Mouse (Mus musculus) spleen, postnatal 14 days (tissue): ENCODE measurements around the gene Slc34a3.
A peak's percentile ranks its signal among the peaks of the same experiment; 100 is the strongest.
"Not testable (repeated sequence)": the region's sequence is repeated elsewhere in the genome, so short reads cannot be mapped to it uniquely, and the experiment has no call there.

Experiments
- DNase-seq, 2 experiments: peaks; one replicate each; pipeline ENCODE4 v3.0.0; 2021 to 2022; ENCODE audit warnings: low spot score in 2 of 2

Slc34a3 gene

DNA sequence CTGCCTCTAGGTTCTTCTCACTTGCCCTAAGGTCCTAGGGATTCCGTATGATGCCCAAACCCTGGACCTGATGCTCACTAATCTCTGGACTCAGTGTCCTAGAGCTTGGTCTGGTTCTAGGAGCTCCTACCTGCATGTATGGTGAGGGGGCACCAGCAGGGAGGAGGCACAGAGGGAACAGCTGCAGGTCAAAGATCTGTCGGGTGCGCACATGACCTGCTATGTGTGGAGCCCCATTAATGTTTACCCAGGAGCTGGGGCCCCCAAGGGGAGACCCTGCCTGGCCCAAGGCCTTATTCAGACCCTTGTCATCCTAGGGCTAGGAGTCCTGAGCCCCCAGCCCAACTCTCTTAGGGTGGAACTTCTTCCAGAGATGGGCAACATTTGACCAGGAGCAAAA, at the start of gene Slc34a3:
TSS of gene Slc34a3 (minus strand) at position 315 of the 400 bp plus-strand sequence.
- DNase-seq, result no peak

DNA sequence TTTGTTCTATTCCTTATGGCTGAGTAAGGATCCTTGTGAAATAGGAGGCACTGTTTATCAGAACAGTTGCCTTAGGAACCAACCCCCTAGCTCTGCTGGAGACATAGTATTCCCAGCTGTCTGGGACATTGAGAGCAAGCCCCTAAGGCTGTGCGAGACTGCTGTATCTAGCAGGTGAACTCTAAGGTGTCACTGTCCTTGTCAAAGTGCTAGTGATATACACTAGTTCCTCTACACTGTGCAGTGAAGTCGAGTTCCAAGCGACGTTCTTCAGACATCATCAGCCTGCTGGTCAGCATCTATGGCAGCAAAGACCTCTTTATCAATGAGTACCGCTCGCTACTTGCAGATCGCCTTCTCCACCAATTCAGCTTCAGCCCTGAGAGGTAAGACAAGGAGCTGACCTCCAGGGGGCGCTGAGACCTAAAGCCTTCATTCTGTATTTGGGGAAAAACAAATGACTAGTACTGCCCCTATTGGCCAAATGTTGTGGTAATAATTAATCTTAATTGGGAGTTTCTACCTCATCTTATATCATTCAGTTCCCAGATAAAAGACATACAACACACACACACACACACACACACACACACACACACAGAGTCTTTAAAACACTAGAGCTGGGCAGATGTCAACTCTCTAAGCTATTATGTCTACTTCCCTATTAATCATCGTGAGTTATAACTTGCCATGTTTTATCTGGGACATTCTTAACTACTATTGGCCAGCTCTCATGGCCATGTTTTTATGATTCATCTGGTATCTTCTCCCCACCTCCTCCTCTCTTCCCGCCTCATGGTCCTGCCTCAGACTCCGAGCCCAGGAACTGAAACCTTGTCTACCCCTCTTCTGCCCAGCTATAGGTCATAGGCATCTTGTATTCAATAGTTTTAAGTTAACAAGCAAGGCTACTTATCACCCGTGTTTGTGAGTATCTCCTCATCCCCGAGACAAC, 45.0 kb upstream of the Slc34a3 start:
- peak; percentile 63 to 81 for DNase-seq

GRCm38 (mm10) chr2:25273010-25273409, 38.8 kb upstream of the Slc34a3 start:
- no peak for DNase-seq

DNA sequence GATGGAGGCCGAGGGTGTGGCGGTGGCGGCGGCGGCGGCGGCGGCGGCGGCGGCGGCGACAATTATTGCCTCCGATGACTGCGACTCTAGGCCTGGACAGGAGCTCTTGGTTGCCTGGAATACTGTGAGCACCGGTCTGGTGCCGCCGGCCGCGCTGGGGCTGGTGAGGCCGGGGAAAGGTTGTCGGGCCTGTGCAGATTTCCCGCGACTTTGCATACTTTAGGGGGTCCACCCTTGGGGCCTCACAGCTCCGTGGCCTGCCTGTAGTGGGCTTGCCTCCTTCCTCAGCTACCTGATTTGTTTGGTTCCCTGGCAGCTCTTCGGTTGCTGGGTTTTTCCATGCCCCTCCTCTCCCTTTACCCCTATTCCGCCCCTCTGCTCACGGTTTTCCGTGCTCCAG, 38.4 kb upstream of the Slc34a3 start:
- DNase-seq, result no peak

GRCm38 (mm10) chr2:25271827-25272511, 37.8 kb upstream of the Slc34a3 start, which contains the start of the genes Ssna1 and Anapc2:
Gene Ssna1, minus strand, starts transcription at chr2:25272438.
Gene Anapc2, plus strand, starts transcription at chr2:25272478.
- DNase-seq, result peak; percentile 98 to 99

DNA sequence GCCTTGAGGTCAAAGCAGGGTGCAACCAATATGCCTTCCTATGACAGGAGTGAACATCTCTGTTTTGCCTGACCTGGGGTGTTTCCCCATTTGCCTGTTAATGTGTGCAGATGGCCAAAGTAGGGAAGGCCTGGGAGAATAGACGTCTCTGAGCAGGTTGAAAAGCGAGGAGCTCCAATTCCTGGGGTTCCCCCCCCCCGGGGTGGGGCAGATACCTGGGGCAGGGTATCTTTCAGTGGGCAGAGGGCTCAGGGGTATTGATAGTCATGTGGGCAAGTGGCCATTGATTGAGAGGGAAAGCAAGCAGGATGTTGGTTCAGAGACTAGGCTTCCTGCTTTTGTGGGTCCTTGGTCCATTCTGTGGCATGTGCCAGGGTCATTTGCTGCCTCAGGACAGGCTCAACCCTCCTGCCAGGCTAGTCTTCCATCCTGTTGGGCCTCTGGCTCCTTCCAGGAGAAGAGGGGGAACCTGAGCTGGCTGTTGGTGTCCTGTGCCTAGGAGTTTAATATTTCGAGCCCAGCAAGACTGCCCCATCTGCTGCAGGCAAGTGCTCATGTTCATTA, 33.7 kb upstream of the Slc34a3 start:
- no peak for DNase-seq

- DNase-seq, result no peak
Measured at GRCm38 (mm10) chr2:25267241-25267640, 33.1 kb upstream of the Slc34a3 start.

DNA sequence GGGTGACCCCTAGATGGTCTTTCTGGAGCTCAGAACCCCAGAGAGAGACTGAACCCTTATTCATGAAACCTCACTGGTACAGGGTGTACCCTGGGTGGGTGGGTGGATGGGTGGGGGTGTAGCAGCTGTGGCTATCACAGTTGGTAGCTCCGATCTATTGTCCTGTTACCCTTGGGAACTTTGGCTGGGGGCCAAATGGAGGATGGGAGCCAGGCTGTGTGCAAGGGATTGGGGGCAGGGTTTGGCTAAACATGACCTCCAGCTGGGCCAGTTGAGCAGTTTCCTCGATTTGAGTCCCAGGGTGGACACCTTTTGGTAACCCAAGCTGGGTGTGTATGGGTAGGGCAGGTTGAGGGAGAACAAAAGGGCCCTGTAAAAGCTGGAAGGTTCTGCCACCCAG, 32.6 kb upstream of the Slc34a3 start:
- no peak for DNase-seq

DNA sequence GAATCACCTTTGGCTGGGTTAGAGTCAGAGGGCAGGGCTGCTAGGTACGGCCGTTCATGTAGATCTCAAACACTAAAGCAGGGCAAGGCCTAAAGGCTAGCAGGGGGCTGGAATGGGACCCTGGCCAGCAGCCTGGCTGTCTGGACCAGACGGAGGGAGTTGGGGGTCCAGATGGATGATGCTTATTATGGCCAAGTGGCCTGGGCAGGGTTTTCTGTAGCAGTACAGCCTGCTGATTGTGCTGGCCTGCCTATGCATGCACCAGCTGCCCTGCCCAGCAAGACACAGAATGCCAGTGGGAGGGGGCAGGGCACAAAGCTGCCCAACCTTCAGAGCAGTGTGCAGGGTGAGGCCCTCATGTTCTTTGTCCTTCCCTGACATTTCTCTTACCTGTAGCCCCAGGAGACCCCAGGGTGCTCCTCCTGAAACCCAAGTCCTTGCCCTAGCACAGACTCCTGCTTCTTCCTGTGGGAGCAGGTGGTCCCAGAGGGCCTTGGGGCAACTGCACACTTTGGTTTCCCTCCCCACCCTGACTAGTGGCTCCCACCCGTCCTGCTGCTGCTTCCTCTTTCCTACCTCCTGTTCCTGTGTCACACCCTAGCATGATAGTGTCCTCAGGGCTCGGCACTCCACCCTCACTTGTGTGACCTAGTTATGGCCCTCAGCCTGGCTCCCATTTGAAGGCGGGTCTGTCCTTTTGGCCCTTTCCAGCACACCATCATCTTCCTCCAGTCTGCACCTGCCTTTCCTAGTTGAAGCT, 31.9 kb upstream of the Slc34a3 start:
- no peak for DNase-seq

DNA sequence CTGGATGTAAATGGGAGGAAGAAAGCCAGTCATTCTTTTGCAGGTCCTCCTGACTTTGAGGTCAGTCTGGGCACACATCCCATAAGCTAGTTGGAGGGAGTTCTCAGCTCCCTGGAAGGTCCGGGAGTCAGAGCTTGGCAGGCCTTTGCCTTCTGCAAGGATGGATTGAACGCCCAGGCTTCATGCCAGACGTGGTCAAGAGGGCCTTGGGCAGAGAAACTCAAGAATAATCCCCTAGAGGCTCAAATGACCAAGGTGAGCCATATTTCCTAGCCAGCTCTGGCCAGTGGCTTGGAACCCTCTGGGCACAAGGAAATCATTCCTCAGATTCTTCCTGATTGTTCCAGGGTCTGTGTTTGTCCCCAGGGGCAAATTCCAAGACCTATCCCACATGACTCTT, 30.7 kb upstream of the Slc34a3 start:
- DNase-seq, result no peak

DNA sequence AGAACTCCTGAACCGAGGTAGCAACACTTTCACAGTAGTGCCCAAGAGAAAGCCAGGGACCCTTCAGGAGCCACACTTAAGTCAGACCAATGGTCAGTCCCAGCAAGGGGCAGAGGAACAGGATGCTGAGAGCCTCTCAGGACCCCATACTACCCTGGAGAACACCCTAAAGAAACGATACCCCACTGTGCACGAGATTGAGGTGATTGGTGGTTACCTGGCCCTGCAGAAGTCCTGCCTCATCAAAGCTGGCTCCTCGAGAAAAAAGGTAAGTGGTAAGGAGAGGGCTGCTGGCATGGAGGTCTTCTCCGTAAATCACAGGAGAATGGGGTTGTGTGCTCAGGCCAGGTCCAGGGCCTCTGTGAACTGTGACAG, 30.1 kb upstream of the Slc34a3 start:
- DNase-seq, result no peak

DNA sequence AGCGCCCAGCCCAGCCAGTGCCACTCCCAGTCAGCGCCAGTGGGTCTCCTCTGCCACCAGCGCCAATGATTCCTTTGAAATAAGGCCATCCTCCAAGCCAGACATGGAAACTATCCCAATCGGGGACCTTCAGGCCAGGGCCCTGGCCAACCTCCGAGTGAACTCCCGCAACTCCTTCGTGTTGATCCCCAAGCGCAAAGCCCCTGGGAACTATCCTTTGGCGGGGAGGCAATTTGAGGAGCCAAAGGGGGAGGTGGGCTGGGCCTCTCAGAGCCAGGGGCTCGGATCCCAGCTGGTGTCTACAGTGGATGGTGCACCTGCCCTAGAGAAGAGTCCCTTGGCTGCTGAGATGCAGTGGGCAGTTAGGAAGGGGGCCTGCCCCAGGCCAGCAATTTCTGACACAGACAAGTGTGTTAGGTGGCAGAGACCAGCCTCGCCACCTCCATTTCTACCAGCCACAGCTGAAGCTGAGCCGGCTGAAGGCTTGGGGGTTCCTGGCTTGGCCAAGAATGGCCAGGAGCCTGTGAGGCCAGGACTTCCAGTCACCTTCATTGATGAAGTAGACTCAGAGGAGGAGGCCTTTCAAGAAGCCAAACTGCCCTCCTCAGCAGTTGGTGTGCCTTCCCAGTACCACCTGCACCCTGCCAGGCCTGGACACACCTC, 29.6 kb upstream of the Slc34a3 start:
- DNase-seq, result no peak

GRCm38 (mm10) chr2:25262795-25263622, 28.8 kb upstream of the Slc34a3 start:
- peak in 1 of 2 experiments; percentile 33 for DNase-seq

DNA sequence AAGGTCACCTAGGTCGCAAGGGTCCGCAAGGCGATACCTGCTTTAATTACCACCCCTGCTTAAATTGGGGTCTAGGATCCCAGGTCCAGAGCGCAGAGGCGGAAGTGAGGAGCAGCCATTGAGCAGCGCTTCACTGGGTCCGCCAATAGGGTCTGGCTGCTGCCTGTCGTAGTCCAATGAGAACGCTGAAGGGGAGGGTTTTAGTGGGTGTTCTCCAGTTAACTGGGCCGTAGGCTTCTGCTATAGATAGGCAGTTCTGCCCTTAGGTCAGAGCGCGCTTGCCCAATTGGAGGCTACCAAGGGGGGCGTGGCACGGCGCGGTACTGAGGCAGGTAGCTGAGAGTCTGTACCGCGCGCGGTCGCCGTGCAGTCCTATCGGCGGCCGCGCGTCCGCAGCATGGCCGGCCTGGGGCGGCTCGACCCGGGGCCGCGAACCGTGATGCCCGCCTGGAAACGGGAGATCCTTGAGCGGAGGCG, 28.2 kb upstream of the Slc34a3 start, which contains the start of gene Tprn:
TSS of gene Tprn (plus strand) at position 328 of the 477 bp plus-strand sequence.
- peak; percentile 91 to 93 for DNase-seq

GRCm38 (mm10) chr2:25261870-25262269, 27.7 kb upstream of the Slc34a3 start:
- DNase-seq, result no peak

DNA sequence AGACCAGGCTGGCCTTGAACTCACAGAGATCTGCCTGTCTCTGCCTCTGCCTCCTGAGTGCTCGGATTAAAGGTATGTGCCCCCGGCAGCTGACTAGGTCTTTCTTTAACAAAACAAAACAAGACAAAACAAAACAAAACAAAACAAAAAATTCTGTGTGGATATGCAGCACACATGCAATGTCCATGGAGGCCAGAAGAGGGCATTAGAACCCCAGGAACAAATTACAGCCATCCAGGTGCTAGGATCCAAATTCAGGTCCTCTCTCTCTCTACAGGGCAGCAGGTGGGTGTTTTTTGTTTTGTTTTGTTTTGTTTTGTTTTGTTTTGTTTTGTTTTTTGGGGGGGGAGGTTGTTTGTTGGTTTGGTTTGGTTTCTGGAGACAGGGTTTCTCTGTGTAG, 24.7 kb upstream of the Slc34a3 start:
- no peak for DNase-seq

- not testable (repeated sequence) for DNase-seq
Measured at GRCm38 (mm10) chr2:25257250-25257649, 23.1 kb upstream of the Slc34a3 start.

- DNase-seq, result peak in 1 of 2 experiments; percentile 61
Measured at GRCm38 (mm10) chr2:25256443-25257109, 22.4 kb upstream of the Slc34a3 start.

DNA sequence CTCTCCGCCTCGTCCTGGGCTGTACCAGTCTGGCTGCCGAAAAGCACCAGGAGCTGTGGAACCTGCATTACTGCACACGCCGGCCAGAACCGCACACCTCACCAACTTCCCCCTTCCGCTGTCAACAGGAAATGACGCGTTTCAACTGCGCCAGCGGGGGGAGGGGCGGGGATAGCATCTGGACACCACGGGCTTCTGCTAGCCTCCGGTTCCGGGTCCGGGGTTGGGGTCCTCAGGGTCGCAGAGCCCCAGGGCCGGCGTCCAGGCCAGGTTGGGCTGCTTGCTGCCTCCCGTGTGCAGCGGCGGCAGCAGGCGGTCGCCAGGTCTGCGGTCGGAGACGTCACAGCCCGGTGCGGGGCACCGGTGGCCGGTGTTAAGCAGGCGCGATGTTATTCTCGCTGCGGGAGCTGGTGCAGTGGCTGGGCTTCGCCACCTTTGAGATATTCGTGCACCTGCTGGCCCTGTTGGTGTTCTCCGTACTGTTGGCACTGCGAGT, 21.2 kb upstream of the Slc34a3 start, which contains the start of gene Tmem203:
TSS of gene Tmem203 (plus strand) at position 156 of the 496 bp plus-strand sequence.
- DNase-seq, result peak; percentile 73 to 82
